Mouse (Mus musculus) limb, embryonic 11.5 days (tissue): Measurements from ENCODE around the gene Opn3. TPM values are rescaled to one million over a fixed set of nuclear protein-coding genes. Genes with fewer than 3 reads are reported as not detected.

ENCODE experiments used
- ATAC-seq: fragments of 200-750 bp; cut with Nextera tagmentation; 2 replicates; pipeline ENCODE4 v1.8.0; 2017; ENCODE audit warnings: low read depth; ENCODE audit not compliant: insufficient number of reproducible peaks, low FRiP score, low TSS enrichment
- DNase-seq: peaks from one replicate; pipeline ENCODE4 v3.0.0-alpha.2; 2015; ENCODE audit warnings: low spot score
- H3K27ac ChIP-seq: fragments of 300-500 bp; sonication (generic); replicated peaks from 2 replicates; pipeline ENCODE4 v1.5.1; 2014; ENCODE audit warnings: low read depth, mild to moderate bottlenecking, low read length
- H3K27me3 ChIP-seq: fragments of 300-500 bp; sonication (generic); 2 replicates; pipeline ENCODE4 v1.6.1; 2014; ENCODE audit warnings: mild to moderate bottlenecking, low read length, mixed read lengths; ENCODE audit not compliant: control insufficient read depth, insufficient read depth
- H3K36me3 ChIP-seq: fragments of 300-500 bp; sonication (generic); 2 replicates; pipeline ENCODE4 v1.6.1; 2014; ENCODE audit warnings: mild to moderate bottlenecking, low read length, moderate library complexity, mixed read lengths; ENCODE audit not compliant: control insufficient read depth, insufficient read depth
- H3K4me1 ChIP-seq: fragments of 300-500 bp; sonication (generic); 2 replicates; pipeline ENCODE4 v1.6.1; 2014; ENCODE audit warnings: low read length, mixed read lengths; ENCODE audit not compliant: control insufficient read depth, insufficient read depth
- H3K4me2 ChIP-seq: fragments of 300-500 bp; sonication (generic); 2 replicates; pipeline ENCODE4 v1.6.1; 2014; ENCODE audit warnings: low read depth, mild to moderate bottlenecking, moderate library complexity; ENCODE audit not compliant: severe bottlenecking
- H3K4me3 ChIP-seq: fragments of 300-500 bp; sonication (generic); 2 replicates; pipeline ENCODE4 v1.5.1; 2014; ENCODE audit warnings: low read depth, low read length
- H3K9ac ChIP-seq: fragments of 300-500 bp; sonication (generic); 2 replicates; pipeline ENCODE4 v1.6.1; 2014; ENCODE audit warnings: mild to moderate bottlenecking, low read length
- H3K9me3 ChIP-seq: fragments of 300-500 bp; sonication (generic); 2 replicates; pipeline ENCODE4 v1.6.1; 2016; ENCODE audit warnings: low read length; ENCODE audit not compliant: control insufficient read depth
- WGBS: fragments of 180-500 bp; shearing (Covaris S2); extraction: QIAGEN DNeasy Blood & Tissue Kit; methylation state at CpG from one replicate; pipeline ENCODE4 v1.1.7; 2014; 5-methylcytosine and 5-hydroxymethylcytosine counted together
- polyA plus RNA-seq: library from polyadenylated mRNA; unstranded; fragments of >200 nt; fragmentation: Nextera tagmentation; extraction: Ambion mirVana; gene quantifications from 2 replicates; pipeline ENCODE4 v1.2.1, GENCODE M21; 2014

Gene Opn3
- polyA plus RNA-seq, 1 experiment from 2014 or later: 10.5 TPM

DNA sequence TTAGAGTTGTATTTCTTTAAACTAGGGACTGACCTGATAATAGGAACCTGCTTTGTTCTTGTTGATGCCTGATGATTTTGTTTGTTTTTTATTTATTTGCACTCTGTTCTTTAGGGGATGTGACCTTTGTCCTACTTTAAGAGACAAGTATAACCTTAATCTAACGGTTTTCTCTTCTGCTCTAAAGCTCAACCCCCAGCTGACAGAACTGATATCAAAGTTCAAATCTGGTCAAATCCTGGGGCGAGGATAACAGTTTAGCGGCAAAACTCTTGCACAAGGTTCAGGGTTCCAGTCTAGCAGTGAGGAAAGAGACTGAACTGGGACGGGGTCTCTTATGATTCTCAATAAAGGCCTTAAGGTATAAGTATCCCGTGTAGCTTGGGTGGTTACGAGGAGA lies 63.3 kb downstream of the Opn3 start:
- no peaks in the 10 kb centered on the region for H3K36me3 ChIP-seq
- no peak overlapping the region for H3K4me2 ChIP-seq
- ATAC-seq (no peak), DNase-seq (no peak)
- no peak overlapping the region for H3K4me3 ChIP-seq
- H3K27ac ChIP-seq: no peak overlapping the region
- peaks cover 4% of the 10 kb centered on the region; the same call in 1 of the 2 replicates for H3K4me1 ChIP-seq
- 88% methylated on average over 6 of the region's 6 CpGs for WGBS
- H3K9me3 ChIP-seq: no peaks in the 10 kb centered on the region
- H3K27me3 ChIP-seq: no peaks in the 10 kb centered on the region
- no peak overlapping the region for H3K9ac ChIP-seq

DNA sequence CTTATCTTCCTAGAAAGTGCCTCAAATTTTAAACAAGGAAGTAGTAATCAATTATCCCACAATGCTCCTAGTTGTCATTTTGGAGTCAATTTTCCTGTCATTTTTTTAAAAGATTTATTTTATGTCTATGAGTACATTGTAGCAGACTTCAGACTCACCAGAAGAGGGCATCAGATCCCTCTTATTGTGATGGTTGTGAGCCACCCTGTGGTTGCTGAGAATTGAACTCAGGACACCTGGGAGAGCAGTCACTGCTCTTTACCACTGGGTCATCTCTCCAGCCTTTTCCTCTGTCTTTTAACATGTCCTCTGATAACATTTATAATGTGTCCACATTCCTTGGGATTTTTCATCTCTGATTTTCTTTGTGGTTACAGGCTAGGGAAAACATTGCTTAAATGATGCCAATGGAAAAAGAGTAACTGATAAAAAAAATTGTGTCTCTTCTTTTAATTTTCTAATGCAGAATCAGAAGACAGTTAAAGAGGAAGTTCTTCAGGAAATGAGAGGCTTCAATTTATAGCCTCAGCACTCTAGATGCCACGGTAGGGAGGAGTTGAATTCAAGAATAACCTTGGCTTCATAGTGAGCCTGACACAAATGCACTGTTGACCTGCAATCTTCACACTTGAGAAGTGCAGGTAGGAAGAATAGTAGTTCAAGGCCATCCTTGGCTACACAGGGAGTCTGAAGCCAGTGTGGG lies 66.4 kb downstream of the Opn3 start:
- Histone ChIP-seq H3K9ac (no peak overlapping the region), H3K9me3 (no peaks in the 10 kb centered on the region), H3K4me1 (peaks cover 5% of the 10 kb centered on the region; the same call in 1 of the 2 replicates), H3K4me2 (peak overlapping the region; percentile 41; the same call in 1 of the 2 replicates), H3K4me3 (peak overlapping the region; percentile 89), H3K27me3 (no peaks in the 10 kb centered on the region), H3K36me3 (no peaks in the 10 kb centered on the region), H3K27ac (no peak overlapping the region)
- 85% methylated on average over 1 of the region's 1 CpGs for WGBS
- peak; percentile 33 for DNase-seq
- peak; percentile 31; the same call in 1 of the 2 replicates for ATAC-seq

DNA sequence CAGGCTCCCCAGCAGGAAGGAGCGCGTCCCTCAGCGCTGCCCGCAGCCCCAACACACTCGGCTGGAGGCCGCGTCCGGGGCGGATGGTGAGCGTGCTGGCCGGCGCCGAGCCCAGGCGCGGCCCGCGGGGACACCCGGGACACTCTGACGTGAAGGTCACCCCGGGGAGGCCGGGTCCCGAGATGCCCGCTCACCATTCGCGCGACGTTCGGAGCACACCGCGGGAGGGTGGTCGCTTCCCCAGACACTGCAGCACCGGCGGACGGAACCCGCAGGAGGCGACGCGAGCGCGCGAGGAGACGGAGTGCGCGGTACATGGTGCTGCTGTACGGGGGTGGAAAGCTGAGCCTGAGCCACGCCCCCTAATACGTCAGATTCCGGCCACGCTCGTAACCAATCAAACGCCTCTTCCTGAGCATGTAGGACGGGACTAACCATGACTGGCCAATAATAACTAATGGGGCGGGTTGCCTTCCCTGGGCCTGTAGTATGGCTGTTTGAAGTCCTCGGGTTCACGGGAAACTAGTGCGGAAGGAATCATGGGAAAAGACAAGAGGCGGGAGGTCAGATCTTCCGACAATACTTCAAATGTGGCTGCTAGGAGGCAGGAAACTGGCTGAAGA lies 67.2 kb downstream of the Opn3 start, which contains the start of gene Fh1:
TSS of gene Fh1 (minus strand) at position 379 of the 623 bp plus-strand sequence.
- ATAC-seq (peak; percentile 100), DNase-seq (peak; percentile 95)
- WGBS: under 1% methylated on average over 58 of the region's 58 CpGs
- H3K27me3 ChIP-seq: no peaks in the 10 kb centered on the region
- H3K4me1 ChIP-seq: peaks cover 5% of the 10 kb centered on the region; the same call in 1 of the 2 replicates
- H3K36me3 ChIP-seq: no peaks in the 10 kb centered on the region
- peak within 1 kb of the TSS; percentile 59 for H3K27ac ChIP-seq
- no peaks in the 10 kb centered on the region for H3K9me3 ChIP-seq
- H3K4me2 ChIP-seq: peak within 1 kb of the TSS; percentile 75
- H3K9ac ChIP-seq: peak within 1 kb of the TSS; percentile 90
- H3K4me3 ChIP-seq: peak within 1 kb of the TSS; percentile 89

DNA sequence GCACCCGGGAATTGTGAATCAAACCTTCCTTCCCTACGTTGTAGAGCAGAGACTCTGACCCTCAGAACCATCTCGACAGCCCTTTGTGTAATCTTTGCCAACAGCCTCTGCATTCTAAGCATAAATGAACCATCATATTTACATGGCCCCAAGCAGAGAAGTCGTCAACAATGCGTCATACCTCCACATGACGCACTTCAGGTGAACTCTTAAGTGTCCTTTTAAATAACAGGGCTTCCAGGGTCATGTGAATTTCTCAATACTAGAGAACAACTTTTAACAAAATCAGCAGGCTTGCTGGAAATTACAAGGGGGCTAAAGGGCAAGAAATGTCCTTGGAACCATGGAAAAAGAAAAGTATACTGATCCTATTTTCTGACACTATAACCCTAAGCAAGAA lies 68.9 kb downstream of the Opn3 start:
- DNase-seq (no peak), ATAC-seq (no peak)
- Histone ChIP-seq H3K4me1 (peaks cover 5% of the 10 kb centered on the region; the same call in 1 of the 2 replicates), H3K4me2 (no peak overlapping the region), H3K27me3 (no peaks in the 10 kb centered on the region), H3K9me3 (no peaks in the 10 kb centered on the region), H3K9ac (no peak overlapping the region), H3K36me3 (no peaks in the 10 kb centered on the region), H3K27ac (no peak overlapping the region), H3K4me3 (no peak overlapping the region)
- WGBS: 90% methylated on average over 6 of the region's 6 CpGs

DNA sequence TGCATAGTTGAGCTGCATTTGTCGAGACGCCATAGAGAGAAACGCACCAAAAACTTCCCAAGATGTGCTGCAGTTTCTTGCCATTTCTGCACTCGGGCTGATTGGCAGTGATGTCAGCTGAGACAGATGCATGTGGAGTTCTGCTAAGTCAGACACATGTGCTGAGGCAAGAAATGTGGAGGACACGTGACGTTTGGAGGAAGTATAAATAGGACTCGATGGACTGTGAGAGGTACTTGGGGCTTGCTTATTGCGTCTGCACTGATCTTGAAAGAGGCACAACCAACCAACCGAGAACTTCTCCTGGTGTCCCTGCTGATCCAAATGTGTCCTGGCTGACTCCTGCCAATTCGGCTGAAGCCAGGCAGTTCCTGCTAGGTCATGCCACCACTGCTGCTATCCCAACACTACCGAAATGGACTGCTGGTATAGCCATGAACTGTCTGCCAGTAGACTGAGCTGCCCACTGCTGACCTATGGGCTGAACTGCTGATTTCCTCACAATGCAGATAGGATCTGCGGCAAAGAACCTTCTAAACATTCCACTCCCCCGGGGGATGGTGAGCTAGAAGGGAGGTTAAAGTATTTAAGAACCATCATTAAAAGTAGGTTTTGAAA lies 72.7 kb downstream of the Opn3 start, which contains the start of gene Kmo:
TSS of gene Kmo (plus strand) at position 568 of the 618 bp plus-strand sequence.
- peaks cover 5% of the 10 kb centered on the region; the same call in 1 of the 2 replicates for H3K4me1 ChIP-seq
- no peak within 1 kb of the TSS for H3K27ac ChIP-seq
- DNase-seq (no peak), ATAC-seq (no peak)
- H3K9me3 ChIP-seq: no peaks in the 10 kb centered on the region
- 94% methylated on average over 13 of the region's 13 CpGs for WGBS
- no peak within 1 kb of the TSS for H3K4me3 ChIP-seq
- no peak within 1 kb of the TSS for H3K9ac ChIP-seq
- H3K4me2 ChIP-seq: no peak within 1 kb of the TSS
- peaks cover 6% of the 10 kb centered on the region; the same call in 1 of the 2 replicates for H3K36me3 ChIP-seq
- H3K27me3 ChIP-seq: no peaks in the 10 kb centered on the region

DNA sequence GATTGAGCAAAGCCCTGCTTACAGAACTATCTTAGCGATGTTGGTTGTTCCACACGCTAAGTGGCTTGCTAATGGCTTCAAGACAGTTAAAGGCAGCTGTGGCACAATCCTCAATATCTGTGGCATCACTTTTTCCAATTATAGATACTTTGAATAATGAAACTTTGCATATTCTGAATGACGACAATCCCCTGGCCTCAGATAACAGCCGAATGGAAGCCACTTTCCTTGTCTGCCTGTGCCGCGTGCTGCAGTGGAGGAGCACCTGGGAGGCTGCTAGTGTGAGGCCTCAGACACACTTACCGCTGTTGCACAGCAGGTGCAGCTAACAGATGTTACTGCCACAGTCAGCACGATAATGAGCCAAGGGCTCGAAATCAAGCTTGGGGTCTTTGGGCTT lies 77.6 kb downstream of the Opn3 start:
- H3K36me3 ChIP-seq: peaks cover 6% of the 10 kb centered on the region; the same call in 1 of the 2 replicates
- 92% methylated on average over 9 of the region's 9 CpGs for WGBS
- ATAC-seq: no peak

More for the DNA sequence above, 77.6 kb downstream of the Opn3 start:
- no peaks in the 10 kb centered on the region for H3K9me3 ChIP-seq
- no peak overlapping the region for H3K4me3 ChIP-seq
- H3K27me3 ChIP-seq: no peaks in the 10 kb centered on the region
- no peak overlapping the region for H3K27ac ChIP-seq
- H3K9ac ChIP-seq: no peak overlapping the region
- no peak for DNase-seq
- H3K4me1 ChIP-seq: no peaks in the 10 kb centered on the region
- H3K4me2 ChIP-seq: no peak overlapping the region

Other genes starting within 250 kb of the Opn3 start
- gene Rgs7, start 200.3 kb downstream of the Opn3 start, polyA plus RNA-seq: 0.16 and 0.33 TPM in 2 replicates
- gene Kmo, start 72.4 kb downstream of the Opn3 start, polyA plus RNA-seq: 0.16 and 0.20 TPM in 2 replicates
- 114 and 118 TPM in 2 replicates for gene Fh1, start 67.1 kb downstream of the Opn3 start, polyA plus RNA-seq
- gene Chml, start 125 bp upstream of the Opn3 start, polyA plus RNA-seq: 3.6 and 5.2 TPM in 2 replicates
- gene Wdr64, start 5.8 kb upstream of the Opn3 start, polyA plus RNA-seq: not detected in 2 replicates
- 163 and 173 TPM in 2 replicates for gene Exo1, start 187.8 kb upstream of the Opn3 start, polyA plus RNA-seq
- gene Gm38100, start 227.6 kb upstream of the Opn3 start, polyA plus RNA-seq: 0.10 TPM in 1 of 2 replicates, not detected in the other